Mouse (Mus musculus): ENCODE data around the gene Gmds.

GRCm38 (mm10) chr13:31827820-31828332 is 510.7 kb downstream of the Gmds start:
- TF ChIP-seq CTCF (IDR thresholded peaks at IDR 0.05; ENCODE audit: low read depth, low read length), result no peak
- TF ChIP-seq POLR2A (IDR thresholded peaks at IDR 0.05; ENCODE audit: borderline replicate concordance, low read depth, low read length), result no peak

Data from bone marrow macrophage, adult 2 months (primary cell).